Mouse (Mus musculus) stomach, embryonic 16.5 days (tissue): ENCODE data around the gene 2210016F16Rik. TPM values are rescaled to one million over a fixed set of nuclear protein-coding genes. Genes with fewer than 3 reads are reported as not detected.

Experiments used
- microRNA counts: library from miRNA; unstranded; fragments of <30 nt; microRNA quantifications from one replicate; lab custom pipeline; 2016
- microRNA-seq: library from miRNA; unstranded; fragments of <30 nt; microRNA quantifications from one replicate; pipeline ENCODE4, GENCODE M21; 2016
- polyA plus RNA-seq: library from polyadenylated mRNA; unstranded; fragments of >200 nt; fragmentation: Nextera tagmentation; extraction: Ambion mirVana; gene quantifications from 2 replicates; pipeline ENCODE4 v1.2.1, GENCODE M21; 2015

The 2210016F16Rik gene
- polyA plus RNA-seq, 1 experiment from 2014 or later, result 31.4 TPM

MicroRNAs encoded within 50 kb of the gene (microRNA counts, 519-probe panel; counts per million panel counts)
- 3,303 counts per million, percentile 76 among the panel's probes with 10 or more counts for microRNA mmu-miR-7a (lab: Ali Mortazavi, UCI)

Small RNAs within 50 kb of the gene (microRNA-seq; reads per million reads assigned to microRNA genes)
- 135 reads per million, percentile 58 among the genes with 10 or more reads in this experiment for gene Mir7-1

Other genes with a start within 250 kb of the 2210016F16Rik start
- gene Idnk, start 227.6 kb downstream of the 2210016F16Rik start, polyA plus RNA-seq, result 36.8 and 41.7 TPM in 2 replicates
- gene Ubqln1, start 169.6 kb downstream of the 2210016F16Rik start, polyA plus RNA-seq, result 73.7 and 80.1 TPM in 2 replicates
- 14.4 and 17.3 TPM in 2 replicates for gene Gkap1, start 109.5 kb downstream of the 2210016F16Rik start, polyA plus RNA-seq
- 0.42 and 0.45 TPM in 2 replicates for gene Kif27, start 26.1 kb downstream of the 2210016F16Rik start, polyA plus RNA-seq
- 22.2 and 25.1 TPM in 2 replicates for gene Rmi1, start 17.0 kb upstream of the 2210016F16Rik start, polyA plus RNA-seq
- gene Hnrnpk, start 18.1 kb upstream of the 2210016F16Rik start, polyA plus RNA-seq, result 1,360 and 1,372 TPM in 2 replicates
- gene Slc28a3, start 225.7 kb upstream of the 2210016F16Rik start, polyA plus RNA-seq, result 2.3 and 3.4 TPM in 2 replicates